Mouse (Mus musculus): ENCODE measurements around the gene Pvr. TPM values are rescaled to one million over a fixed set of nuclear protein-coding genes. Genes with fewer than 3 reads are reported as not detected.

Gene Pvr
- 13.0 and 16.9 TPM in 2 replicates for polyA plus RNA-seq (2012; ENCODE audit: insufficient read depth, insufficient read length, missing spikeins)

GRCm38 (mm10) chr7:19920506-19921261, at the start of gene Pvr:
TSS of gene Pvr (minus strand) at chr7:19921160.
- H3K27ac ChIP-seq (ENCODE audit: insufficient read depth, low read depth, low read length) = peak within 1 kb of the TSS; percentile 50
- H3K4me1 ChIP-seq (ENCODE audit: control insufficient read depth, insufficient read depth, low read length) = peaks cover 22% of the 10 kb centered on the region
- TF ChIP-seq CTCF (IDR thresholded peaks at IDR 0.05; ENCODE audit: low read depth, low read length) = no peak
- no peak for TF ChIP-seq POLR2A (IDR thresholded peaks at IDR 0.05; ENCODE audit: borderline replicate concordance, low read depth, low read length)
- H3K4me3 ChIP-seq (ENCODE audit: insufficient read depth, low read length) = peak within 1 kb of the TSS; percentile 70

- H3K27ac ChIP-seq (ENCODE audit: insufficient read depth, low read depth, low read length) = no peak overlapping the region
- no peak for TF ChIP-seq POLR2A (IDR thresholded peaks at IDR 0.05; ENCODE audit: borderline replicate concordance, low read depth, low read length)
- TF ChIP-seq CTCF (IDR thresholded peaks at IDR 0.05; ENCODE audit: low read depth, low read length) = no peak
- H3K4me1 ChIP-seq (ENCODE audit: control insufficient read depth, insufficient read depth, low read length) = no peaks in the 10 kb centered on the region
- no peak overlapping the region for H3K4me3 ChIP-seq (ENCODE audit: insufficient read depth, low read length)
Measured at GRCm38 (mm10) chr7:19970196-19970595, 49.2 kb upstream of the Pvr start.

GRCm38 (mm10) chr7:19969541-19970090, 48.7 kb upstream of the Pvr start:
- Histone ChIP-seq H3K4me3 (ENCODE audit: insufficient read depth, low read length) (no peak overlapping the region), H3K4me1 (ENCODE audit: control insufficient read depth, insufficient read depth, low read length) (no peaks in the 10 kb centered on the region), H3K27ac (ENCODE audit: insufficient read depth, low read depth, low read length) (no peak overlapping the region)
- TF ChIP-seq CTCF (IDR thresholded peaks at IDR 0.05; ENCODE audit: low read depth, low read length) (no peak), POLR2A (IDR thresholded peaks at IDR 0.05; ENCODE audit: borderline replicate concordance, low read depth, low read length) (no peak)

GRCm38 (mm10) chr7:19969106-19969505, 48.1 kb upstream of the Pvr start:
- no peaks in the 10 kb centered on the region for H3K4me1 ChIP-seq (ENCODE audit: control insufficient read depth, insufficient read depth, low read length)
- no peak for TF ChIP-seq CTCF (IDR thresholded peaks at IDR 0.05; ENCODE audit: low read depth, low read length)
- TF ChIP-seq POLR2A (IDR thresholded peaks at IDR 0.05; ENCODE audit: borderline replicate concordance, low read depth, low read length) = no peak
- no peak overlapping the region for H3K4me3 ChIP-seq (ENCODE audit: insufficient read depth, low read length)
- no peak overlapping the region for H3K27ac ChIP-seq (ENCODE audit: insufficient read depth, low read depth, low read length)

- TF ChIP-seq POLR2A (IDR thresholded peaks at IDR 0.05; ENCODE audit: borderline replicate concordance, low read depth, low read length) (no peak), CTCF (IDR thresholded peaks at IDR 0.05; ENCODE audit: low read depth, low read length) (no peak)
- no peaks in the 10 kb centered on the region for H3K4me1 ChIP-seq (ENCODE audit: control insufficient read depth, insufficient read depth, low read length)
- H3K27ac ChIP-seq (ENCODE audit: insufficient read depth, low read depth, low read length) = no peak within 1 kb of the TSS
- H3K4me3 ChIP-seq (ENCODE audit: insufficient read depth, low read length) = no peak within 1 kb of the TSS
Measured at GRCm38 (mm10) chr7:19964985-19965579, 44.1 kb upstream of the Pvr start, which contains the start of gene Ceacam20. TSS of gene Ceacam20 (plus strand) at chr7:19965412.

- TF ChIP-seq POLR2A (IDR thresholded peaks at IDR 0.05; ENCODE audit: borderline replicate concordance, low read depth, low read length) = no peak
- no peak for TF ChIP-seq CTCF (IDR thresholded peaks at IDR 0.05; ENCODE audit: low read depth, low read length)
- H3K4me3 ChIP-seq (ENCODE audit: insufficient read depth, low read length) = no peak overlapping the region
- H3K27ac ChIP-seq (ENCODE audit: insufficient read depth, low read depth, low read length) = no peak overlapping the region
- no peaks in the 10 kb centered on the region for H3K4me1 ChIP-seq (ENCODE audit: control insufficient read depth, insufficient read depth, low read length)
Measured at GRCm38 (mm10) chr7:19962423-19962822, 41.5 kb upstream of the Pvr start.

- Histone ChIP-seq H3K4me1 (ENCODE audit: control insufficient read depth, insufficient read depth, low read length) (peaks cover 9% of the 10 kb centered on the region), H3K4me3 (ENCODE audit: insufficient read depth, low read length) (no peak overlapping the region), H3K27ac (ENCODE audit: insufficient read depth, low read depth, low read length) (no peak overlapping the region)
- no peak for TF ChIP-seq POLR2A (IDR thresholded peaks at IDR 0.05; ENCODE audit: borderline replicate concordance, low read depth, low read length)
- TF ChIP-seq CTCF (IDR thresholded peaks at IDR 0.05; ENCODE audit: low read depth, low read length) = peak; percentile 87
Measured at GRCm38 (mm10) chr7:19956341-19956781, 35.4 kb upstream of the Pvr start.

- H3K4me1 ChIP-seq (ENCODE audit: control insufficient read depth, insufficient read depth, low read length) = peaks cover 9% of the 10 kb centered on the region
- TF ChIP-seq CTCF (IDR thresholded peaks at IDR 0.05; ENCODE audit: low read depth, low read length) = no peak
- TF ChIP-seq POLR2A (IDR thresholded peaks at IDR 0.05; ENCODE audit: borderline replicate concordance, low read depth, low read length) = no peak
- no peak overlapping the region for H3K4me3 ChIP-seq (ENCODE audit: insufficient read depth, low read length)
- H3K27ac ChIP-seq (ENCODE audit: insufficient read depth, low read depth, low read length) = no peak overlapping the region
Measured at GRCm38 (mm10) chr7:19955861-19956260, 34.9 kb upstream of the Pvr start.

- TF ChIP-seq CTCF (IDR thresholded peaks at IDR 0.05; ENCODE audit: low read depth, low read length) (no peak), POLR2A (IDR thresholded peaks at IDR 0.05; ENCODE audit: borderline replicate concordance, low read depth, low read length) (no peak)
- Histone ChIP-seq H3K4me3 (ENCODE audit: insufficient read depth, low read length) (no peak overlapping the region), H3K4me1 (ENCODE audit: control insufficient read depth, insufficient read depth, low read length) (peaks cover 9% of the 10 kb centered on the region), H3K27ac (ENCODE audit: insufficient read depth, low read depth, low read length) (no peak overlapping the region)
Measured at GRCm38 (mm10) chr7:19953054-19953453, 32.1 kb upstream of the Pvr start.

Measured in bone marrow macrophage, adult 2 months (primary cell).